8 mouse cellular contexts compared by ENCODE assay signal in the genomic region with DNA sequence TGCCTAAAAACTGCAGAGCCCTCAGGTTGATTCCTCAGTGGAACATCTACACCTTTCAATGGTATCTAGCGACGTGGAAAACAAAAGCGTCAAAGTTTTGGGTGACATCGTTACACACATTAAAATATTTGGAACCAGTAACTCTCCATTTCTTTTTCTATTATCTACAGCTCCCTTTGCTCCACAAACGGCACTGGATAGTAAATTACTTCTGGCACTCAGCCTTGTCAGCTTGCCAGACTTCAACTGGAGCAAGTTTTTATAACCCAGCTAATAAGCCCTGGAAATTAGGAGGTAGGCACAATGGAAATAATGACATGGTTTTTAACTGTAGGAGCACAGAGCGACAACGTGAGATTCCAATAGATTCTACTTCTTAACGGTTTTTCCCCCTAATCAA. TPM values are rescaled to one million over a fixed set of nuclear protein-coding genes. Genes with fewer than 3 reads are reported as not detected.
DNase-seq lines count a peak whose midpoint lies in the region; ATAC-seq lines count a peak whose summit lies in the region.

No protein-coding gene starts in this region.

- no peak for ATAC-seq in cerebellum, adult (ENCODE audit: insufficient number of reproducible peaks, low FRiP score, low TSS enrichment)
- ATAC-seq in erythroid progenitor cell, adult 5-6 weeks (replicated peaks; ENCODE audit: low FRiP score, poor library complexity, severe bottlenecking) = no peak
- no peak for ATAC-seq in CD4-positive, CD25-positive, alpha-beta regulatory T cell, adult 4 months

- intact Hi-C loops in left cerebral cortex, postnatal 10 days (cut with DNase I) = no loop called here

- peak; percentile 16 for DNase-seq in cerebellum, adult 11-12 months
- DNase-seq in left cerebral cortex, postnatal 10 days (ENCODE audit: extremely low spot score in 1 of 2, low spot score in 2 of 2) = peak; percentile 28 to 50
- DNase-seq in left cerebral cortex, adult 8-10 months (ENCODE audit: low spot score in 2 of 2) = no peak
- peak; percentile 26 for DNase-seq in gastrocnemius, postnatal 10 days
- peak; percentile 75 for DNase-seq in lung, postnatal 10 days

RNA-seq across cellular contexts. Expression of gene Utp6, which starts 3.7 kb away (rescaled TPM):
- 10 to 100 TPM; 26.6 to 27.9 TPM for total RNA-seq in left cerebral cortex, postnatal 10 days (2021)
- total RNA-seq in left cerebral cortex, adult 8-10 months (2022) = 10 to 100 TPM; 25.3 to 31.4 (median 28.2) TPM
- 10 to 100 TPM; 29.4 to 36.0 TPM for total RNA-seq in gastrocnemius, postnatal 10 days (2021)
- 8.3 and 20.5 TPM in 2 replicates for total RNA-seq in erythroid progenitor cell, adult 5-6 weeks (2015; ENCODE audit: low replicate concordance)
- total RNA-seq in erythroid progenitor cell, adult 5-6 weeks (2017; ENCODE audit: low replicate concordance) = 12.3 and 12.8 TPM in 2 replicates
- polyA plus RNA-seq in CD4-positive, CD25-positive, alpha-beta regulatory T cell, adult 4 months (2017; shearing (Covaris generic)) = 10 to 100 TPM; 39.3 to 52.3 TPM

RNA-seq across cellular contexts. Expression of gene Suz12, which starts 27.0 kb away (rescaled TPM):
- total RNA-seq in left cerebral cortex, postnatal 10 days (2021) = 10 to 100 TPM; 28.6 to 31.7 TPM
- 10 to 100 TPM; 34.4 to 48.9 (median 44.7) TPM for total RNA-seq in left cerebral cortex, adult 8-10 months (2022)
- total RNA-seq in gastrocnemius, postnatal 10 days (2021) = 10 to 100 TPM; 24.5 to 28.8 TPM
- total RNA-seq in erythroid progenitor cell, adult 5-6 weeks (2015; ENCODE audit: low replicate concordance) = 146 and 189 TPM in 2 replicates
- total RNA-seq in erythroid progenitor cell, adult 5-6 weeks (2017; ENCODE audit: low replicate concordance) = 117 and 168 TPM in 2 replicates
- polyA plus RNA-seq in CD4-positive, CD25-positive, alpha-beta regulatory T cell, adult 4 months (2017; shearing (Covaris generic)) = 10 to 100 TPM; 22.3 to 33.0 TPM

Comparison
In these comparisons a context has a peak if more than half of its experiments do, and no peak if none do; other contexts are left out.
1. DNase-seq: peak in cerebellum, adult 11-12 months (single experiment), left cerebral cortex, postnatal 10 days (2 of 2), gastrocnemius, postnatal 10 days (single experiment) and lung, postnatal 10 days (single experiment); none in left cerebral cortex, adult 8-10 months (0 of 2).